Mouse (Mus musculus) embryonic fibroblast, embryonic 13.5 days (primary cell): ENCODE measurements around the gene C1rl.

Source experiments
- CTCF ChIP-seq: IDR thresholded peaks from 2 replicates; pipeline ENCODE4 v1.5.1; 2011; ENCODE audit warnings: mild to moderate bottlenecking, control low read depth, low read length, moderate library complexity, borderline replicate concordance; ENCODE audit not compliant: insufficient read depth
- POLR2A ChIP-seq: IDR thresholded peaks from 2 replicates; pipeline ENCODE4 v1.6.1; 2011; ENCODE audit warnings: low read depth, mild to moderate bottlenecking, control low read depth, low read length, moderate library complexity

DNA sequence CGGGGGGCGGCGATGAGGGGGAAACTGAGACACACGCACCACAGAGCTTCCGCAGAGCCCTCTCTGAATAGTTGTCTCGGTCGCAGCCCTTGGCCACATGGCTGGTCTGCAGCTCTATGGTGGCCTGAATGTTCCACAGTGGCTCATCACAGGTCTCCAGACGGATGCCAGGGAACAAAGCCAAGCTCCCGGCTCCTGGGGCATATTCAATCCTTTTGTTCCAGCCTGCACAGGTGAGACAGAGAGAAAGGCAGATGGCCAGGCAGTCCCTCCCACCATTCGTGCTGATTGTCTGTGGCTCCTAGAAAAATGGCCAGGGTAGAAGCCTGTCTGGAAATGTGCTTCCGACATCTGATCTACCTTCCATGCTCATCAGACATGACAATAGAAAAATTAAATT, 34.4 kb upstream of the C1rl start:
- TF ChIP-seq CTCF = no peak
- no peak for TF ChIP-seq POLR2A
